Mouse (Mus musculus): Measurements from ENCODE around the gene Gm3269.
"Not testable (repeated sequence)": the region's sequence is repeated elsewhere in the genome, so short reads cannot be mapped to it uniquely, and the experiment has no call there.

GRCm38 (mm10) chr14:4892116-4892515, 54.2 kb downstream of the Gm3269 start, which contains the start of gene Gm3278:
- TF ChIP-seq CTCF (IDR thresholded peaks at IDR 0.05; ENCODE audit: low read depth, low read length); POLR2A (IDR thresholded peaks at IDR 0.05; ENCODE audit: extremely low read depth, insufficient read depth, low read length): not testable (repeated sequence)

Data from liver, adult 2 months (tissue).